Mouse (Mus musculus) CH12.LX (cell line): ENCODE data around the gene Myo15b. TPM values are rescaled to one million over a fixed set of nuclear protein-coding genes. Genes with fewer than 3 reads are reported as not detected.

Source experiments
- DNase-seq: peaks from one replicate; pipeline ENCODE4 v3.0.0-alpha.2; 2013; ENCODE audit errors: extremely low read depth
- H3K27ac ChIP-seq: 2 replicates; pipeline ENCODE4 v1.5.1; 2012; ENCODE audit warnings: low read depth, mild to moderate bottlenecking, control low read depth, moderate library complexity; ENCODE audit not compliant: insufficient read depth
- H3K27me3 ChIP-seq: replicated peaks from 2 replicates; pipeline ENCODE3; 2012; ENCODE audit warnings: inconsistent platforms
- H3K36me3 ChIP-seq, 2 experiments: replicated peaks in 1 of 2; 2 replicates each; pipeline versions ENCODE3 to v1.6.1; 2012; ENCODE audit warnings: inconsistent platforms in 1 of 2, low read length in 1 of 2, mild to moderate bottlenecking in 1 of 2, mixed read lengths in 1 of 2, moderate library complexity in 1 of 2; ENCODE audit not compliant: control insufficient read depth in 1 of 2, insufficient read depth in 1 of 2
- H3K4me1 ChIP-seq, 2 experiments: 2 replicates each; pipeline ENCODE4 v1.6.1; 2012; ENCODE audit warnings: inconsistent platforms in 1 of 2, moderate library complexity in 1 of 2; ENCODE audit not compliant: insufficient read depth in 2 of 2, control insufficient read depth in 1 of 2
- H3K4me2 ChIP-seq: 2 replicates; pipeline ENCODE4 v1.6.1; 2012; ENCODE audit warnings: low read depth, mild to moderate bottlenecking, control low read depth; ENCODE audit not compliant: poor library complexity, insufficient read depth, severe bottlenecking
- H3K4me3 ChIP-seq, 3 experiments: fragments of 150-350 bp in 1 of 3; sonication (generic) in 1 of 3; replicated peaks in 1 of 3; 2 replicates each; pipeline versions ENCODE3 to v1.5.1; 2011 to 2012; ENCODE audit warnings: low read depth in 2 of 3, low read length in 2 of 3, mild to moderate bottlenecking in 2 of 3, moderate library complexity in 2 of 3, control low read depth in 1 of 3, improper control_type of control experiment in 1 of 3, inconsistent platforms in 1 of 3, mixed read lengths in 1 of 3; ENCODE audit not compliant: poor library complexity in 1 of 3
- H3K79me2 ChIP-seq: replicated peaks from 2 replicates; pipeline ENCODE4 v1.6.1; 2012; ENCODE audit warnings: mild to moderate bottlenecking, moderate library complexity; ENCODE audit not compliant: control insufficient read depth, poor library complexity, insufficient read depth, severe bottlenecking; ENCODE audit errors: extremely low read depth
- H3K9ac ChIP-seq: 2 replicates; pipeline ENCODE4 v1.6.1; 2012; ENCODE audit warnings: low read depth, mild to moderate bottlenecking, control low read depth, moderate library complexity; ENCODE audit not compliant: insufficient read depth
- H3K9me3 ChIP-seq: replicated peaks from 2 replicates; pipeline ENCODE3; 2012; ENCODE audit warnings: low read length, inconsistent platforms, mixed read lengths
- BHLHE40 ChIP-seq: IDR thresholded peaks from 2 replicates; pipeline ENCODE4 v1.6.1; 2011; ENCODE audit warnings: mild to moderate bottlenecking, low read depth, low read length, improper control_type of control experiment
- CHD2 ChIP-seq: IDR thresholded peaks from 2 replicates; pipeline ENCODE4 v1.6.1; 2011; ENCODE audit warnings: low read length, improper control_type of control experiment
- CTCF ChIP-seq, 2 experiments: IDR thresholded peaks in 1 of 2; conservative IDR thresholded peaks in 1 of 2; 2 replicates each; pipeline ENCODE4 v1.5.1; 2011 to 2012; ENCODE audit warnings: low read depth in 2 of 2, low read length in 2 of 2, improper control_type of control experiment in 1 of 2, inconsistent platforms in 1 of 2, mild to moderate bottlenecking in 1 of 2, moderate library complexity in 1 of 2
- GABPA ChIP-seq: IDR thresholded peaks from 2 replicates; pipeline ENCODE4 v1.6.1; 2012; ENCODE audit warnings: low read depth, low read length, improper control_type of control experiment, inconsistent platforms; ENCODE audit not compliant: insufficient replicate concordance
- JUND ChIP-seq: conservative IDR thresholded peaks from 2 replicates; pipeline ENCODE4 v1.6.1; 2011; ENCODE audit warnings: low read depth, low read length, improper control_type of control experiment
- MAFK ChIP-seq: IDR thresholded peaks from 2 replicates; pipeline ENCODE4 v1.6.1; 2011; ENCODE audit warnings: low read length, improper control_type of control experiment; ENCODE audit not compliant: insufficient replicate concordance
- MAZ ChIP-seq: IDR thresholded peaks from 2 replicates; pipeline ENCODE4 v1.6.1; 2012; ENCODE audit warnings: low read depth, mild to moderate bottlenecking, inconsistent platforms, low read length, improper control_type of control experiment, moderate library complexity
- MEF2A ChIP-seq: IDR thresholded peaks from 2 replicates; pipeline ENCODE4 v1.6.1; 2014; ENCODE audit warnings: low read depth, mild to moderate bottlenecking, inconsistent platforms, low read length, improper control_type of control experiment, borderline replicate concordance
- MXI1 ChIP-seq: IDR thresholded peaks from 2 replicates; pipeline ENCODE4 v1.6.1; 2011; ENCODE audit warnings: mild to moderate bottlenecking, low read depth, low read length, improper control_type of control experiment
- NELFE ChIP-seq: IDR thresholded peaks from 2 replicates; pipeline ENCODE4 v1.6.1; 2011; ENCODE audit warnings: low read depth, low read length, improper control_type of control experiment
- NRF1 ChIP-seq: IDR thresholded peaks from 2 replicates; pipeline ENCODE4 v1.6.1; 2014; ENCODE audit warnings: low read depth, mild to moderate bottlenecking, inconsistent platforms, low read length, improper control_type of control experiment, moderate library complexity
- RCOR1 ChIP-seq: conservative IDR thresholded peaks from 2 replicates; pipeline ENCODE4 v1.6.1; 2012; ENCODE audit warnings: low read depth, mild to moderate bottlenecking, inconsistent platforms, low read length, improper control_type of control experiment
- SIN3A ChIP-seq: IDR thresholded peaks from 2 replicates; pipeline ENCODE4 v1.6.1; 2012; ENCODE audit warnings: low read length, improper control_type of control experiment, inconsistent platforms
- SMC3 ChIP-seq: IDR thresholded peaks from 2 replicates; pipeline ENCODE4 v1.6.1; 2011; ENCODE audit warnings: low read depth, low read length, improper control_type of control experiment
- TCF12 ChIP-seq: IDR thresholded peaks from 2 replicates; pipeline ENCODE4 v1.6.1; 2014; ENCODE audit warnings: low read depth, mild to moderate bottlenecking, inconsistent platforms, low read length, improper control_type of control experiment
- UBTF ChIP-seq: IDR thresholded peaks from 2 replicates; pipeline ENCODE4 v1.6.1; 2012; ENCODE audit warnings: low read depth, mild to moderate bottlenecking, inconsistent platforms, low read length, improper control_type of control experiment, moderate library complexity
- USF1 ChIP-seq: IDR thresholded peaks from 2 replicates; pipeline ENCODE4 v1.6.1; 2014; ENCODE audit warnings: low read depth, mild to moderate bottlenecking, inconsistent platforms, low read length, improper control_type of control experiment
- ZC3H11A ChIP-seq: IDR thresholded peaks from 2 replicates; pipeline ENCODE4 v1.6.1; 2012; ENCODE audit warnings: low read depth, mild to moderate bottlenecking, inconsistent platforms, low read length, improper control_type of control experiment
- ZKSCAN1 ChIP-seq: IDR thresholded peaks from 2 replicates; pipeline ENCODE4 v1.6.1; 2012; ENCODE audit warnings: low read depth, inconsistent platforms, low read length, improper control_type of control experiment, borderline replicate concordance
- ZMIZ1 ChIP-seq: IDR thresholded peaks from 2 replicates; pipeline ENCODE4 v1.6.1; 2012; ENCODE audit warnings: low read depth, mild to moderate bottlenecking, inconsistent platforms, low read length, improper control_type of control experiment
- ZNF384 ChIP-seq: IDR thresholded peaks from 2 replicates; pipeline ENCODE4 v1.6.1; 2012; ENCODE audit warnings: low read depth, low read length, improper control_type of control experiment, inconsistent platforms
- dilution Hi-C: fragments of 300-500 bp; cut with MboI; formaldehyde crosslinking; loops from 2 replicates; pipeline ENCODE4 v1.14.3; 2020; ENCODE audit warnings: low sequenced_read_pairs; ENCODE audit not compliant: extremely low pct_unique_long_range_greater_than_20kb, extremely low pct_ligation_motif_present
- in situ Hi-C: fragments of 300-500 bp; cut with MboI; formaldehyde crosslinking; loops from 3 replicates; pipeline ENCODE4 v1.14.3; 2019; ENCODE audit warnings: low sequenced_read_pairs, low pct_ligation_motif_present, low pct_unique_long_range_greater_than_20kb, mixed read lengths
- polyA plus RNA-seq: library from polyadenylated mRNA; unstranded; fragments of >175 nt; gene quantifications from 2 replicates; pipeline ENCODE4 v1.2.1, GENCODE M21; 2012; ENCODE audit warnings: low read depth; ENCODE audit not compliant: insufficient read length
- total RNA-seq, 2 experiments: library from RNA; depleted of rRNA; stranded (reverse); fragments of 300-350 nt in 1 of 2; fragments of >200 nt in 1 of 2; gene quantifications; 2 replicates each; pipeline ENCODE4 v1.2.3; 2012 to 2014

Myo15b gene
- total and polyA plus RNA-seq, 3 experiments, result 0.21 to 0.43 TPM; not detected in 1

- in situ Hi-C loops (no loop called here), dilution Hi-C loops (no loop called here)
- Histone ChIP-seq H3K27me3 (no peaks in the 10 kb centered on the region), H3K4me2 (no peak overlapping the region), H3K4me1 (peaks cover 2 to 7% of the 10 kb centered on the region in 2 experiments; a peak in 1 of 4 replicates), H3K9ac (no peak overlapping the region), H3K4me3 (no peak overlapping the region), H3K79me2 (no peaks in the 10 kb centered on the region), H3K36me3 (peaks cover 0 to 23% of the 10 kb centered on the region in 2 experiments), H3K27ac (no peak overlapping the region), H3K9me3 (no peaks in the 10 kb centered on the region)
- DNase-seq, result no peak
- TF ChIP-seq MAZ, result no peak
- TF ChIP-seq NRF1, result no peak
- no peak for TF ChIP-seq ZMIZ1
- TF ChIP-seq ZNF384, result no peak
- TF ChIP-seq CTCF (conservative IDR thresholded peaks at IDR 0.05 in 1 of 2, IDR thresholded peaks at IDR 0.05 in 1 of 2; ENCODE audit: low read depth in 2 of 2, low read length in 2 of 2), result no peak
- no peak for TF ChIP-seq MEF2A
- TF ChIP-seq SIN3A, result no peak
Observed at GRCm38 (mm10) chr11:115836656-115837395, 21.4 kb upstream of the Myo15b start.

- Histone ChIP-seq H3K36me3 (peaks cover 0 to 21% of the 10 kb centered on the region in 2 experiments), H3K79me2 (no peaks in the 10 kb centered on the region), H3K9me3 (no peaks in the 10 kb centered on the region), H3K4me3 (no peak overlapping the region), H3K9ac (no peak overlapping the region), H3K4me1 (peaks cover 2 to 7% of the 10 kb centered on the region in 2 experiments; a peak in 1 of 4 replicates), H3K27me3 (no peaks in the 10 kb centered on the region), H3K4me2 (no peak overlapping the region), H3K27ac (no peak overlapping the region)
- in situ Hi-C loops (no loop called here), dilution Hi-C loops (no loop called here)
- DNase-seq, result no peak
- TF ChIP-seq NELFE (no peak), UBTF (no peak), BHLHE40 (no peak), CHD2 (no peak), RCOR1 (no peak), JUND (no peak), ZC3H11A (no peak), TCF12 (no peak), SMC3 (no peak), NRF1 (no peak), GABPA (no peak), MXI1 (no peak), CTCF (conservative IDR thresholded peaks at IDR 0.05 in 1 of 2, IDR thresholded peaks at IDR 0.05 in 1 of 2; ENCODE audit: low read depth in 2 of 2, low read length in 2 of 2) (no peak), ZKSCAN1 (no peak), MAFK (no peak), ZMIZ1 (no peak), MEF2A (no peak), USF1 (no peak)
Observed at GRCm38 (mm10) chr11:115837606-115838345, 20.4 kb upstream of the Myo15b start.
